Mouse (Mus musculus): ENCODE results near the gene Tmem205.

Tmem205 gene

DNA sequence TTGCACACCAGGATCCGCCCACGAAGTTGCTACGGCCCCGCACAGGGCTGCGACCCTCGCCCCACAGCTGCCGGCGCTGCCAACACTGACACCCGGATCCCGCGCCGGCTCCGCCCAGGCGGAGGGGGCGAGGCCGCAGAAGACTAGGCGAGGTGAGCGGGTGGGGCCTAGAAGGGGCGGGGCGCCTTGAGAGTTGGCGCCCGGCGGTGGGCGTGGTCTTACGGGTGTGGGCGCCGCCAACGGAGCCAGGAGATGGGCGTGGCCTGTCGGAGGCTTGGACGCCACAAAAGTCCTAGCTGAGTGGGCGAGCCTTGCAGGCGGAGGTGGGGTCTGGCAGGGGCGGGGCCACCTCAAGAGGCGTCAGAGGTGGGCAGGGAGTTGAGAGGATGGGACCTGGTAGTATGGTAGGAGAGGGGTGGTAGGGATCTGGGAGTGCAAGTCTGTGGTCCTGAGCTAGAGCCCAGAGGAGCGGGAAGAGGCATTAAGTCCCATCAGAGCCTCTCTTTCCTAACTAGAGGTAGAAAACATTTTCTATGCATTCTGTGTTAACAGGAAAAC lies 9.2 kb downstream of the Tmem205 start, which contains the start of gene Rab3d:
TSS of gene Rab3d (minus strand) at position 158 of the 558 bp plus-strand sequence.
- in situ Hi-C loops (cut with MboI; ENCODE audit: low sequenced_read_pairs) = no loop called here

DNA sequence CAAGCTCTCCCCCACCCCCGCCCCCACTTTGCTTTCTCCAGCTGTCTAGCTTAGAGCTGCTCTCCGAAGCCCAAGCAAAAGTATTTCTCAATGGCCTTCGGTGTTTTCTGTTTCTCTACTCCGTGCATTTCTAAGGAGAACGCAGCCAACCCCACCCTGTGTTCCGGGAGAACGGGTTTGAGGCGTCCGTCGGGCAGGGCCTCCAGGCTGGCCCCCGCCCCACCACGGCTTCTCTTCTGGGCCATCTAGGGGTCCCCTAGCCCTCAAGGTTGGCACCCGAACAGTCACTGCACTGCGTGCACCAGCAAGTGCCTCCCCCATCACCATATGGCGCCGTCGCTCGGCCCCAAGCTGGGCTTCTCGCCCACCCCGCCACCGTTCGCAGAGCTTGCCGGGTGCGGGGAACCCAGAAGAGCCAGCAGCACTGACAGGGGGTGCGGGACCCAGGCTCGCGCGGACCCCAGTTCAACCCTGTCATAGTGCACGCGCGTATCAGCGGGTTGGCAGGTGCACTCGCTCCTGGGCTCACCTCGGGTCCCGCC lies 9.8 kb downstream of the Tmem205 start:
- in situ Hi-C loops (cut with MboI; ENCODE audit: low sequenced_read_pairs) = no loop called here

- in situ Hi-C loops (cut with MboI; ENCODE audit: low sequenced_read_pairs) = no loop called here
Measured at GRCm38 (mm10) chr9:21916851-21917492, 10.4 kb downstream of the Tmem205 start.

GRCm38 (mm10) chr9:21909474-21910223 lies 17.7 kb downstream of the Tmem205 start:
- in situ Hi-C loops (cut with MboI; ENCODE audit: low sequenced_read_pairs) = no loop called here

GRCm38 (mm10) chr9:21908216-21908615 lies 19.1 kb downstream of the Tmem205 start:
- in situ Hi-C loops (cut with MboI; ENCODE audit: low sequenced_read_pairs) = no loop called here

GRCm38 (mm10) chr9:21904031-21904430 lies 23.3 kb downstream of the Tmem205 start:
- in situ Hi-C loops (cut with MboI; ENCODE audit: low sequenced_read_pairs) = no loop called here

DNA sequence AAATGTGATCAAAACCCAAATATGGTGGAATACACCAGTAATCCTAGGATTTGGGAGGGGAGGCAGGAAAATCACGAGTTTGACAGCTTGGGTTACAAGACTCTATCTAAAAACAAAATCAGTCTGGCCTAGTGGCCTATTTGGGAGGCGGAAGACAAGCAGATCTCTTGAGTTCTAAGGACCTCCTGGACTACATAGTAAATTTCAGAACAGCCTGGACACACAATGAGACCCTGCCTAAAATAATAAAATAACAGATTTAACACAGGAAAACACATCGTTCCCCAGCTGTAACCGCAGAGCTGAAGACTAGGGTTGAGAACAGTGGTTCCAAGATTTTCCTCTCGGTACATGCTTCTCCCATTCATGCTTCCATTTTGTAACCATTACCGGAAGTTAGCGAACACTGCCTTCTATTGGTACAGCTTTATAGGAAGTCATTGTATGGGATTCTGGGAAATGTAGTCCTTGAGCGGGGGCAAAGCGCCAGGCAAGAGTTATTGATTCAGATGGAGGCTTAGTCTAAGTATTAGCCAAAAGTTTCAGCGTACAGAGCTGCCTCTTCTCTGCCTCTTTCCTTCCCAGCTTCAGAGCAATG lies 26.0 kb downstream of the Tmem205 start:
- in situ Hi-C loops (cut with MboI; ENCODE audit: low sequenced_read_pairs) = no loop called here

GRCm38 (mm10) chr9:21889229-21889628 lies 38.1 kb downstream of the Tmem205 start:
- in situ Hi-C loops (cut with MboI; ENCODE audit: low sequenced_read_pairs) = no loop called here

GRCm38 (mm10) chr9:21876601-21877000 lies 50.8 kb downstream of the Tmem205 start:
- in situ Hi-C loops (cut with MboI; ENCODE audit: low sequenced_read_pairs) = no loop called here

DNA sequence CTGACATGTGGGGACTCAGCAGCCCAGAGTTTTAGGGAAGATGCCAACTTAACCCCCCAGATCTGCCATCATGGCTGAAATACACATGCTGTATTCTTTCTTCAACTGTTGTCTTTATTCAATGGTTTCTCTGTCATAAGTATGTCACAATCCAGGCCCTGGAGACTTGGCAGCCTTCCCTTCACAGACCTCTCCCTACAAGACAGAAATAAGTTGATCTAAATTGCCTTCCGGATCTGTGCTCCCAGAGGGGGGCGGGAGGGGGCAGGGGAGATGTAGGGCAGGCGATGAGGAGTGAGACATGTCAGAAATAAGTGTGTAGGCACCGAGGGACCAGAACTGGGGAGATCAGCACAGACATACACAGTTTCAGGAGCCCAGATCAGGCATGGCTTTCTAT lies 55.2 kb downstream of the Tmem205 start:
- in situ Hi-C loops (cut with MboI; ENCODE audit: low sequenced_read_pairs) = no loop called here
